Mouse (Mus musculus) limb, embryonic 14.5 days (tissue): ENCODE results near the gene Rfx8. TPM values are rescaled to one million over a fixed set of nuclear protein-coding genes. Genes with fewer than 3 reads are reported as not detected.

Source experiments
- ATAC-seq: fragments of 200-750 bp; cut with Nextera tagmentation; 2 replicates; pipeline ENCODE4 v1.8.0; 2017; ENCODE audit warnings: low read depth, moderate number of reproducible peaks, moderate TSS enrichment; ENCODE audit not compliant: low FRiP score
- DNase-seq: peaks from one replicate; pipeline ENCODE4 v3.0.0-alpha.2; 2015; ENCODE audit warnings: low spot score
- H3K27ac ChIP-seq: fragments of 300-500 bp; sonication (generic); replicated peaks from 2 replicates; pipeline ENCODE4 v1.5.1; 2014; ENCODE audit warnings: low read depth, mild to moderate bottlenecking, low read length, moderate library complexity, mixed read lengths
- H3K27me3 ChIP-seq: fragments of 300-500 bp; sonication (generic); 2 replicates; pipeline ENCODE4 v1.6.1; 2014; ENCODE audit warnings: low read length, mixed read lengths; ENCODE audit not compliant: control insufficient read depth, insufficient read depth
- H3K36me3 ChIP-seq: fragments of 300-500 bp; sonication (generic); 2 replicates; pipeline ENCODE4 v1.6.1; 2014; ENCODE audit warnings: mild to moderate bottlenecking, low read length, moderate library complexity, mixed read lengths; ENCODE audit not compliant: control insufficient read depth, insufficient read depth
- H3K4me1 ChIP-seq: fragments of 300-500 bp; sonication (generic); 2 replicates; pipeline ENCODE4 v1.6.1; 2014; ENCODE audit warnings: antibody characterized with exemption, low read length, mixed read lengths; ENCODE audit not compliant: control insufficient read depth, insufficient read depth
- H3K4me2 ChIP-seq: fragments of 300-500 bp; sonication (generic); replicated peaks from 2 replicates; pipeline ENCODE4 v1.6.1; 2014; ENCODE audit warnings: low read depth, mild to moderate bottlenecking, low read length, moderate library complexity; ENCODE audit not compliant: severe bottlenecking
- H3K4me3 ChIP-seq: fragments of 300-500 bp; sonication (generic); replicated peaks from 2 replicates; pipeline ENCODE4 v1.5.1; 2014; ENCODE audit warnings: low read length
- H3K9ac ChIP-seq: fragments of 300-500 bp; sonication (generic); 2 replicates; pipeline ENCODE4 v1.6.1; 2014; ENCODE audit warnings: mild to moderate bottlenecking, low read depth, low read length, moderate library complexity; ENCODE audit not compliant: severe bottlenecking
- H3K9me3 ChIP-seq: fragments of 300-500 bp; sonication (generic); 2 replicates; pipeline ENCODE4 v1.6.1; 2016; ENCODE audit warnings: low read length; ENCODE audit not compliant: control insufficient read depth
- POLR2A ChIP-seq: fragments of 200-500 bp; IDR thresholded peaks from 2 replicates; pipeline ENCODE4 v1.8.0; 2012; ENCODE audit warnings: inconsistent platforms, mild to moderate bottlenecking, moderate library complexity, borderline replicate concordance; ENCODE audit not compliant: insufficient read depth, insufficient read length; ENCODE audit errors: extremely low read depth
- WGBS: fragments of 180-500 bp; shearing (Covaris S2); extraction: QIAGEN DNeasy Blood & Tissue Kit; methylation state at CpG from one replicate; pipeline ENCODE4 v1.1.7; 2014; 5-methylcytosine and 5-hydroxymethylcytosine counted together
- polyA plus RNA-seq, 2 experiments: library from polyadenylated mRNA; depleted of rRNA in 1 of 2; stranded (reverse) in 1 of 2; unstranded in 1 of 2; fragments of >200 nt; fragmentation: Nextera tagmentation in 1 of 2; extraction: Ambion mirVana in 1 of 2; gene quantifications; 2 replicates each; pipeline versions ENCODE4 v1.2.1 to v1.2.3; 2012 to 2014

Gene Rfx8
- polyA plus RNA-seq, 2 experiments: 0.59 to 1.2 TPM

DNA sequence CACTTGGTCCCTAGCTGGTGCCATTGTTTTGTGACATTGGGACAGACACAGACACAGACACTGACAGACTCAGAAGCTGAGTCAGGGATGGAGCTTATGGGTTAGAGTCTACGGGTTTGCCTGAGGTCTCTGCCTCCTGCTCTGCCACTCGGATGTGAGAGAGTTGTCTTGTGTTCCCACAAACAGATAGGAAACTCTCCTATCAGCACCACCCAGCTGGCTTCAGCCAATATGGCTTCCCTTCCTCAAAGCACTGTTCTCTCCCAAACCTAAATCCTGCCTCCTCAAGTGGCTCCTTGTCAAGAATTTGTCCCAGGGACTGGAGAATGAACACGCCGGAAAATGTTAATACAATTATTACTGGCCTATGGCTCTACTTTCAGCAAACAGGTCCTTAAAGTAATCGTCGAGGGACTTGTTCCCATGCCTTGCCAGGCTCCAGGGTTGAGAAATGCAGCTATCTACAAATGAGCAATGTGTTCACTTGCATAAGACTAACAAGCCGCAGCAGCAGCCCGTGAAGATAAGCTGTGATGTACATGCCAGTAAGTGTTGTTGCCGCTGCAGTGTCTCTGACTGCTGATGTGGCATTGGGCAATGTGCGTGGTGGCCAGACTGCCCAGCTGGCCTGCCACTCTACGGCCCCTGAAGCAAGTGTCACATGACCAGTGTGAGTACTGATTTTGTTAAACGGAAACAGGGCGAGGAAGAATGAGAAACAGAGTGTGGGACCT lies 33.6 kb upstream of the Rfx8 start:
- H3K4me3 ChIP-seq: no peak overlapping the region
- H3K9me3 ChIP-seq: no peaks in the 10 kb centered on the region
- no peaks in the 10 kb centered on the region for H3K36me3 ChIP-seq
- no peak for DNase-seq
- no peak for ATAC-seq
- H3K9ac ChIP-seq: no peak overlapping the region
- H3K4me2 ChIP-seq: no peak overlapping the region
- WGBS: 64% methylated on average over 13 of the region's 13 CpGs
- no peaks in the 10 kb centered on the region for H3K27me3 ChIP-seq
- TF ChIP-seq POLR2A: no peak
- H3K27ac ChIP-seq: 0 out of 2 replicates have a peak overlapping the region, but pooled peaks have one; percentile 26
- peaks cover 4% of the 10 kb centered on the region; the same call in 1 of the 2 replicates for H3K4me1 ChIP-seq

DNA sequence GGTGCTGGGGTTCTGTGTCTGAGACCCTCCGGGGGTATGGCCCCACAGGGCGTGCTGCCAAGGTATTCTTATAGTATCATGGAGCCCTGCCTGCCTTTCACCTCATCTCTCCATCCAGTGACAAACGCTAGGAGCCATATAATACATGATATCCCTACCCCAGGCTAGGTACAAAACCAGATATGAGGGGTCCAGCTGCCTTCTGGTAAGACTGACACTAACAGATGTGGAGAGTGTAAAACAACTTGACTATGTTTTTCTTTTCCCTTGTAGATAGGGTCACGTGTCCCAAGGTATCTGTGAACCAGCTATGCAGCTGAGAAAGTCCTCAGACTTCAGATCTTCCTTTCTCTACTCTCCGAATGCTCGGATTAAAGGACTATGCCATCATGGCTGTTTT lies 30.7 kb upstream of the Rfx8 start:
- H3K9me3 ChIP-seq: no peaks in the 10 kb centered on the region
- no peak overlapping the region for H3K9ac ChIP-seq
- 75% methylated on average over 6 of the region's 6 CpGs for WGBS
- ATAC-seq: peak; percentile 64; the same call in 1 of the 2 replicates
- no peaks in the 10 kb centered on the region for H3K36me3 ChIP-seq
- H3K27ac ChIP-seq: no peak overlapping the region
- no peak overlapping the region for H3K4me3 ChIP-seq
- peaks cover 3% of the 10 kb centered on the region; the same call in 1 of the 2 replicates for H3K4me1 ChIP-seq
- H3K27me3 ChIP-seq: no peaks in the 10 kb centered on the region
- H3K4me2 ChIP-seq: no peak overlapping the region
- TF ChIP-seq POLR2A: no peak
- DNase-seq: no peak

DNA sequence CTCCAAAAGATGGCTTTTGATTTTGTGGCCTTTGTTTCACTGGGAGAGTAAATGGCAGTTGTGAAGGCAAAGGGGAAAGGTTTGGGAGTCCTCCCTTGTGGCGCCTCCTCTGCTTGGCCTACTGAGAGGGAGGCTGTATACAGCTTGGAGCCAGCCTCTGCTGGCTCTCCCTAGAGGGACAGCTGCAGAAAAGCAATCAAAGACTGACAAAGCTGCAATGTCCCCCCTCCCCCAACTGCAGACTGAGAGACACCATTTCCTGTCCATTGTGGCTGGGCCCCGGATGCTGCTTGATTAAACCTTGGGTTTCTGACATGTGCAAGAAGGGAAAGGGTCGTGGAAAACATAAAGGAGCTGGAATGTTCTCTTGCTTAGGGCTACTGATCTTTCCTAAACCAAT lies 28.9 kb upstream of the Rfx8 start:
- Histone ChIP-seq H3K4me2 (no peak overlapping the region), H3K4me3 (no peak overlapping the region), H3K27ac (no peak overlapping the region), H3K27me3 (no peaks in the 10 kb centered on the region), H3K9ac (no peak overlapping the region), H3K4me1 (peaks cover 3% of the 10 kb centered on the region; the same call in 1 of the 2 replicates), H3K36me3 (no peaks in the 10 kb centered on the region), H3K9me3 (no peaks in the 10 kb centered on the region)
- WGBS: 21% methylated on average over 3 of the region's 3 CpGs
- ATAC-seq (0 out of 2 replicates have a peak, but pooled peaks have one; percentile 55), DNase-seq (no peak)
- no peak for TF ChIP-seq POLR2A

DNA sequence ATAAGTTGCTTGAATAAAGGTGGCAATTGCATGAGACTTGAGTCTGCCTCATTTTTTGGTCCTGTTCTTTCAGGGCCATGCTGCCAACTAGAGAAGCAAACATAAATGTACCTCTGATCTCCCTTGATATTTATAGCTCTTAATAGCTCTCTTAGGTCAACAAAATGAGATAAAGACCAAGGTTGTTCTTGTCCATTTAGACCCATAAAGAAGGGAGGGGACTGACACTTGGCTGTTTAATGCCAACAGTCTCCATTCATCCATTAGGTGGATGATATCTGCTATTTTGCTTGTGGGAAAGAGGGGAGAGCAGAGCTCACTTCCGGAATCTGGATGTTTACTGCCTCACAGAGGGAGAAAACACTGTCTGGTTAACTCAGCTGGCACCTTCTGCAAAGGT lies 28.4 kb upstream of the Rfx8 start:
- peaks cover 3% of the 10 kb centered on the region; the same call in 1 of the 2 replicates for H3K4me1 ChIP-seq
- no peak overlapping the region for H3K27ac ChIP-seq
- H3K4me2 ChIP-seq: no peak overlapping the region
- no peak for ATAC-seq
- no peak for DNase-seq
- WGBS: 13% methylated on average over 1 of the region's 1 CpGs
- no peak overlapping the region for H3K9ac ChIP-seq
- no peaks in the 10 kb centered on the region for H3K9me3 ChIP-seq
- H3K36me3 ChIP-seq: no peaks in the 10 kb centered on the region
- no peak for TF ChIP-seq POLR2A
- H3K27me3 ChIP-seq: no peaks in the 10 kb centered on the region
- no peak overlapping the region for H3K4me3 ChIP-seq

DNA sequence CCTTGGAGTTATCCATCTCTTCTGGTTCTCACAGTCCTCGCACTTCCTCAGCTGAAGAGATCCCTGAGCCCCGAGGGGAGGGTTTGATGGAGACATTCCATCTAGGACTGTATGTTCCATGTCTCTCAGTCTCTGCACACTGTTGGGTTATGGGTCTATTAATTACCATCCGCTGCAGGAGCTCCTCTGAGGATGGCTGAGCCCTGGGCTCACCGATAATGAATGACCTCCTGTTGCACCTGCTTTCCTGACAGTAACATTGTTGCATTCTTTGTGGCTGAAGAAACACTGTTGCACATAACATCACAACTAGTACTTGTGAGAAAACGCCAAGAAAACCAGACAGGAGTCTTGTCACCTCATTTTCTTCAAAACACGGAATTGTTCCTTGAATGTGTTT lies 27.9 kb upstream of the Rfx8 start:
- no peak overlapping the region for H3K4me3 ChIP-seq
- H3K9ac ChIP-seq: no peak overlapping the region
- H3K27me3 ChIP-seq: no peaks in the 10 kb centered on the region
- H3K9me3 ChIP-seq: no peaks in the 10 kb centered on the region
- TF ChIP-seq POLR2A: no peak
- ATAC-seq (no peak), DNase-seq (no peak)
- no peak overlapping the region for H3K4me2 ChIP-seq
- no peak overlapping the region for H3K27ac ChIP-seq
- peaks cover 3% of the 10 kb centered on the region; the same call in 1 of the 2 replicates for H3K4me1 ChIP-seq
- 63% methylated on average over 6 of the region's 6 CpGs for WGBS
- no peaks in the 10 kb centered on the region for H3K36me3 ChIP-seq

DNA sequence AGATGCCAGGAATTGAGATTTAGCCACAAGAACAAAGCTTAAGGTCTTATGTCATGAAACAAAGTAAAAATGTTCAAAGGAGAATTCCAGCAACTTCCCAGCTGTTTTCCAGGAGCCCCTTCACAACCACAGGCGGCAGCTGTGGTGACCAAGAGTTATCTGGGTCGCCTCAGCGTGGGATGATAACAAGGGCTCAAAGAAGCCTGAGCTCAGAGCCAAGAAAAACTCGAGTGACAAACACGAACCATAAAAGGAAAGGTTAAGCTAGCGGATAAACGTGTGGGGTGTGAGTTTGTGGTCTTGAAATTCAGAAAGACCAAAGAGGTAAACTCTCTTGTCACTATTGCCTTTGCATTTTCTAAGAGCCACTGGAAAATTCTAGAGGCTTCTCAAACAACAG lies 25.7 kb upstream of the Rfx8 start:
- H3K36me3 ChIP-seq: no peaks in the 10 kb centered on the region
- peaks cover 3% of the 10 kb centered on the region; the same call in 1 of the 2 replicates for H3K4me1 ChIP-seq
- 0 out of 2 replicates have a peak, but pooled peaks have one; percentile 28 for ATAC-seq
- H3K9ac ChIP-seq: no peak overlapping the region
- WGBS: 32% methylated on average over 7 of the region's 7 CpGs
- TF ChIP-seq POLR2A: no peak
- DNase-seq: no peak
- H3K4me2 ChIP-seq: no peak overlapping the region
- no peak overlapping the region for H3K4me3 ChIP-seq
- H3K27ac ChIP-seq: no peak overlapping the region
- H3K9me3 ChIP-seq: no peaks in the 10 kb centered on the region
- no peaks in the 10 kb centered on the region for H3K27me3 ChIP-seq
